Mouse (Mus musculus) liver, postnatal 0 days (tissue): ENCODE results near the gene Bach2.

Experiments
- CTCF ChIP-seq: sonication (generic); IDR thresholded peaks from 2 replicates; pipeline ENCODE4 v1.5.1; 2016; ENCODE audit warnings: antibody characterized with exemption, low read depth
- EP300 ChIP-seq: IDR thresholded peaks from 2 replicates; pipeline ENCODE4 v1.6.1; 2016; ENCODE audit warnings: antibody characterized with exemption, low read depth, mild to moderate bottlenecking

- TF ChIP-seq CTCF (peak; percentile 95), EP300 (no peak)
These were observed 9.6 kb downstream of the Bach2 start for GRCm38 (mm10) chr4:32248236-32248635.
